In genomic region chr10:19356720-19357641, GRCm38 (mm10) we compare ENCODE assay signal across 9 mouse cellular contexts. TPM values are rescaled to one million over a fixed set of nuclear protein-coding genes. Genes with fewer than 3 reads are reported as not detected.
A peak's percentile ranks its signal among the peaks of the same experiment; 100 is the strongest.
DNase-seq lines count a peak whose midpoint lies in the region; ATAC-seq and TF ChIP-seq lines count a peak whose summit lies in the region.
"Had no signal": no experiment of that assay in that cellular context is flagged by ENCODE, and none has a peak within 500 bp of the region (broad histone marks: within the 10 kb centered on the region; RNA-seq: fewer than 3 reads in every experiment).

No protein-coding gene starts in this region.

- H3K4me3 ChIP-seq in intestine, embryonic 14.5 days (ENCODE audit: low read depth, low read length): peak overlapping the region; percentile 2; the same call in 1 of the 2 replicates
- no peak overlapping the region; the same call in 1 of the 2 replicates for H3K4me3 ChIP-seq in intestine, embryonic 16.5 days (ENCODE audit: low read length)
- peak overlapping the region; percentile 29 for H3K4me3 ChIP-seq in midbrain, embryonic 16.5 days (ENCODE audit: low read depth, low read length)

- WGBS in intestine, embryonic 14.5 days: under 1% methylated on average over 63 of the region's 63 CpGs
- 1% methylated on average over 63 of the region's 63 CpGs for WGBS in intestine, embryonic 16.5 days
- under 1% methylated on average over 56 of the region's 63 CpGs for WGBS in midbrain, embryonic 16.5 days

- ATAC-seq in intestine, embryonic 14.5 days (replicated peaks; ENCODE audit: low FRiP score, low TSS enrichment, low read depth): no peak
- no peak for ATAC-seq in intestine, embryonic 16.5 days
- ATAC-seq in granulocyte monocyte progenitor cell, adult 5-6 weeks (replicated peaks; ENCODE audit: poor library complexity, severe bottlenecking): peak; percentile 41
- ATAC-seq in midbrain, embryonic 16.5 days: peak; percentile 58

- H3K36me3 ChIP-seq in intestine, embryonic 14.5 days (ENCODE audit: control insufficient read depth, insufficient read depth, low read length): no peaks in the 10 kb centered on the region
- no peaks in the 10 kb centered on the region for H3K36me3 ChIP-seq in intestine, embryonic 16.5 days (ENCODE audit: control insufficient read depth, insufficient read depth, low read length)
- no peaks in the 10 kb centered on the region for H3K36me3 ChIP-seq in midbrain, embryonic 16.5 days (ENCODE audit: control insufficient read depth, insufficient read depth, low read length)

- DNase-seq in intestine, embryonic 14.5 days (ENCODE audit: low spot score): peak; percentile 66
- DNase-seq in brain, embryonic 14.5 days (ENCODE audit: low read depth): peak; percentile 38
- no peak for DNase-seq in right cerebral cortex, postnatal 4 days
- DNase-seq in urinary bladder, postnatal 10 days (ENCODE audit: low spot score): no peak
- DNase-seq in cerebellum, adult 8-10 months: no peak

- H3K4me2 ChIP-seq in intestine, embryonic 14.5 days (ENCODE audit: low read length): 0 out of 2 replicates have a peak overlapping the region, but pooled peaks have one; percentile 13
- H3K4me2 ChIP-seq in intestine, embryonic 16.5 days (ENCODE audit: low read depth, low read length): no peak overlapping the region
- H3K4me2 ChIP-seq in midbrain, embryonic 16.5 days (ENCODE audit: low read length): peak overlapping the region; percentile 47

- H3K27ac ChIP-seq in intestine, embryonic 14.5 days (ENCODE audit: low read depth): no peak overlapping the region
- no peak overlapping the region for H3K27ac ChIP-seq in intestine, embryonic 16.5 days (ENCODE audit: low read length)
- no peak overlapping the region for H3K27ac ChIP-seq in midbrain, embryonic 16.5 days (ENCODE audit: low read length)

- peaks cover 100% of the 10 kb centered on the region for H3K27me3 ChIP-seq in intestine, embryonic 14.5 days (replicated peaks; ENCODE audit: control insufficient read depth, insufficient read depth, low read length)
- peaks cover 91% of the 10 kb centered on the region for H3K27me3 ChIP-seq in intestine, embryonic 16.5 days (replicated peaks; ENCODE audit: control insufficient read depth, insufficient read depth, low read length)
- H3K27me3 ChIP-seq in midbrain, embryonic 16.5 days (ENCODE audit: control insufficient read depth, insufficient read depth, low read depth, low read length): peaks cover 84% of the 10 kb centered on the region

- H3K9me3 ChIP-seq in intestine, embryonic 14.5 days (ENCODE audit: control insufficient read depth, low read length): no peaks in the 10 kb centered on the region
- H3K9me3 ChIP-seq in intestine, embryonic 16.5 days (ENCODE audit: control insufficient read depth, low read length): no peaks in the 10 kb centered on the region
- no peaks in the 10 kb centered on the region for H3K9me3 ChIP-seq in midbrain, embryonic 16.5 days (replicated peaks; ENCODE audit: control insufficient read depth, low read length, poor library complexity, severe bottlenecking)

- TF ChIP-seq CTCF in brain, embryonic 14.5 days (IDR thresholded peaks at IDR 0.05; ENCODE audit: borderline replicate concordance, extremely low read depth, insufficient read depth, insufficient read length): no peak

- no peak overlapping the region for H3K9ac ChIP-seq in intestine, embryonic 14.5 days (ENCODE audit: low read length)
- no peak overlapping the region for H3K9ac ChIP-seq in intestine, embryonic 16.5 days (ENCODE audit: low read depth, low read length)
- H3K9ac ChIP-seq in midbrain, embryonic 16.5 days (ENCODE audit: low read depth, low read length): no peak overlapping the region

- H3K4me1 ChIP-seq in intestine, embryonic 14.5 days (replicated peaks; ENCODE audit: control insufficient read depth, insufficient read depth, low read length): no peaks in the 10 kb centered on the region
- no peaks in the 10 kb centered on the region for H3K4me1 ChIP-seq in intestine, embryonic 16.5 days (ENCODE audit: control insufficient read depth, insufficient read depth, low read length)
- H3K4me1 ChIP-seq in midbrain, embryonic 16.5 days (ENCODE audit: control insufficient read depth, insufficient read depth, low read length): peaks cover 9% of the 10 kb centered on the region; the same call in 1 of the 2 replicates

- TF ChIP-seq POLR2A in brain, embryonic 14.5 days (IDR thresholded peaks at IDR 0.05; ENCODE audit: borderline replicate concordance, extremely low read depth, insufficient read depth, insufficient read length, poor library complexity, severe bottlenecking): no peak

RNA-seq across cellular contexts. Expression of gene Olig3, which starts 0.6 kb away (rescaled TPM):
- not detected in 2 replicates for polyA plus RNA-seq in intestine, embryonic 14.5 days (2014; fragmentation: Nextera tagmentation; extraction: Ambion mirVana)
- not detected in 2 replicates for polyA plus RNA-seq in intestine, embryonic 16.5 days (2015; fragmentation: Nextera tagmentation; extraction: Ambion mirVana)
- 3.3 and 5.7 TPM in 2 replicates for polyA plus RNA-seq in brain, embryonic 14.5 days (2012; rRNA removed)
- not detected in 2 replicates for total RNA-seq in granulocyte monocyte progenitor cell, adult 5-6 weeks (2014; fragmentation: Nextera tagmentation)
- total RNA-seq in granulocyte monocyte progenitor cell, adult 5-6 weeks (2017): not detected in 2 replicates
- 1.3 and 3.5 TPM in 2 replicates for polyA plus RNA-seq in midbrain, embryonic 16.5 days (2015; fragmentation: Nextera tagmentation; extraction: Ambion mirVana)
- total RNA-seq: layer of hippocampus, postnatal 14 days had no signal

Comparison
In these comparisons a context has a peak if more than half of its experiments do, and no peak if none do; other contexts are left out.
1. ATAC-seq: peak in granulocyte monocyte progenitor cell, adult 5-6 weeks (single experiment) and midbrain, embryonic 16.5 days (single experiment); none in intestine, embryonic 14.5 days (single experiment) and intestine, embryonic 16.5 days (single experiment).
2. DNase-seq: peak in intestine, embryonic 14.5 days (single experiment) and brain, embryonic 14.5 days (single experiment); none in right cerebral cortex, postnatal 4 days (single experiment), urinary bladder, postnatal 10 days (single experiment) and cerebellum, adult 8-10 months (single experiment).